ENCODE assay signal across 8 mouse cellular contexts in genomic region chr6:86527766-86528450, GRCm38 (mm10). TPM values are rescaled to one million over a fixed set of nuclear protein-coding genes. Genes with fewer than 3 reads are reported as not detected.
DNase-seq lines count a peak whose midpoint lies in the region; ATAC-seq and TF ChIP-seq lines count a peak whose summit lies in the region.

No protein-coding gene starts in this region.

- peak overlapping the region; percentile 100 for H3K27ac ChIP-seq in layer of hippocampus, adult 2 months
- peak overlapping the region; percentile 100 for H3K27ac ChIP-seq in embryonic facial prominence, embryonic 15.5 days (replicated peaks)
- no peak overlapping the region for H3K27ac ChIP-seq in limb, embryonic 11.5 days (replicated peaks; ENCODE audit: low read depth, low read length)
- H3K27ac ChIP-seq in stomach, embryonic 14.5 days (ENCODE audit: low read length): peak overlapping the region; percentile 100

- H3K36me3 ChIP-seq in embryonic facial prominence, embryonic 15.5 days: peaks cover 8% of the 10 kb centered on the region; the same call in 1 of the 2 replicates
- H3K36me3 ChIP-seq in limb, embryonic 11.5 days (ENCODE audit: control insufficient read depth, insufficient read depth, low read length): peaks cover 2% of the 10 kb centered on the region; the same call in 1 of the 2 replicates
- H3K36me3 ChIP-seq in stomach, embryonic 14.5 days (ENCODE audit: control insufficient read depth, insufficient read depth, low read length): peaks cover 16% of the 10 kb centered on the region

- TF ChIP-seq CTCF in layer of hippocampus, adult 2 months (conservative IDR thresholded peaks at IDR 0.05): no peak

- H3K9me3 ChIP-seq in embryonic facial prominence, embryonic 15.5 days (replicated peaks): no peaks in the 10 kb centered on the region
- H3K9me3 ChIP-seq in limb, embryonic 11.5 days (ENCODE audit: control insufficient read depth, low read length): no peaks in the 10 kb centered on the region
- no peaks in the 10 kb centered on the region for H3K9me3 ChIP-seq in stomach, embryonic 14.5 days (ENCODE audit: control insufficient read depth, low read depth, low read length)

- intact Hi-C loops in gastrocnemius, postnatal 36 days (cut with DNase I): no loop called here

- peaks cover 14% of the 10 kb centered on the region for H3K4me1 ChIP-seq in embryonic facial prominence, embryonic 15.5 days
- H3K4me1 ChIP-seq in limb, embryonic 11.5 days (ENCODE audit: control insufficient read depth, insufficient read depth, low read length): peaks cover 2% of the 10 kb centered on the region; the same call in 1 of the 2 replicates
- H3K4me1 ChIP-seq in stomach, embryonic 14.5 days (ENCODE audit: control insufficient read depth, insufficient read depth, low read length): 0 out of 2 replicates have a peak, but pooled peaks cover 3% of the 10 kb centered on the region

- no peak overlapping the region for H3K9ac ChIP-seq in embryonic facial prominence, embryonic 15.5 days
- no peak overlapping the region; the same call in 1 of the 2 replicates for H3K9ac ChIP-seq in limb, embryonic 11.5 days (ENCODE audit: low read length)
- no peak overlapping the region for H3K9ac ChIP-seq in stomach, embryonic 14.5 days (replicated peaks; ENCODE audit: low read depth, low read length)

- no peak for ATAC-seq in embryonic facial prominence, embryonic 15.5 days (ENCODE audit: insufficient number of reproducible peaks, low FRiP score, low TSS enrichment, low read depth)
- ATAC-seq in limb, embryonic 11.5 days (ENCODE audit: insufficient number of reproducible peaks, low FRiP score, low TSS enrichment, low read depth): no peak
- no peak for ATAC-seq in stomach, embryonic 14.5 days (ENCODE audit: insufficient number of reproducible peaks, insufficient read depth, low FRiP score, low read depth)

- peak overlapping the region; percentile 98 for H3K4me3 ChIP-seq in layer of hippocampus, adult 2 months
- H3K4me3 ChIP-seq in embryonic facial prominence, embryonic 15.5 days (replicated peaks): peak overlapping the region; percentile 86
- no peak overlapping the region for H3K4me3 ChIP-seq in limb, embryonic 11.5 days (ENCODE audit: low read depth, low read length)
- H3K4me3 ChIP-seq in stomach, embryonic 14.5 days (ENCODE audit: low read depth, low read length): peak overlapping the region; percentile 88; the same call in 1 of the 2 replicates

- 53% methylated on average over 1 of the region's 4 CpGs for WGBS in embryonic facial prominence, embryonic 15.5 days
- WGBS in limb, embryonic 11.5 days: 83% methylated on average over 2 of the region's 4 CpGs
- 89% methylated on average over 1 of the region's 4 CpGs for WGBS in stomach, embryonic 14.5 days

- H3K27me3 ChIP-seq in embryonic facial prominence, embryonic 15.5 days: no peaks in the 10 kb centered on the region
- H3K27me3 ChIP-seq in limb, embryonic 11.5 days (ENCODE audit: control insufficient read depth, insufficient read depth, low read length): no peaks in the 10 kb centered on the region
- H3K27me3 ChIP-seq in stomach, embryonic 14.5 days (ENCODE audit: control insufficient read depth, insufficient read depth, low read length): no peaks in the 10 kb centered on the region

- DNase-seq in layer of hippocampus, adult 2 months (ENCODE audit: low spot score in 2 of 2): no peak
- no peak for DNase-seq in layer of hippocampus, postnatal 36 days
- DNase-seq in limb, embryonic 11.5 days (ENCODE audit: low spot score): no peak
- no peak for DNase-seq in layer of hippocampus, adult 8-10 months (ENCODE audit: low spot score in 2 of 2)
- DNase-seq in gastrocnemius, postnatal 36 days: no peak
- no peak for DNase-seq in spleen, postnatal 4 days (ENCODE audit: low spot score in 2 of 2)

- H3K4me2 ChIP-seq in embryonic facial prominence, embryonic 15.5 days (replicated peaks): peak overlapping the region; percentile 64
- peak overlapping the region; percentile 89; the same call in 1 of the 2 replicates for H3K4me2 ChIP-seq in limb, embryonic 11.5 days (ENCODE audit: low read depth, severe bottlenecking)
- H3K4me2 ChIP-seq in stomach, embryonic 14.5 days (replicated peaks; ENCODE audit: low read depth, low read length): peak overlapping the region; percentile 74

RNA-seq across cellular contexts. Expression of gene Pcbp1, which starts 1.8 kb away (rescaled TPM):
- 100 to 1,000 TPM; 179 to 184 TPM for total RNA-seq in layer of hippocampus, adult 2 months (2021)
- total RNA-seq in layer of hippocampus, postnatal 36 days (2021): 100 to 1,000 TPM; 177 to 186 TPM
- 497 and 506 TPM in 2 replicates for polyA plus RNA-seq in embryonic facial prominence, embryonic 15.5 days (2015; fragmentation: Nextera tagmentation; extraction: Ambion mirVana)
- polyA plus RNA-seq in limb, embryonic 11.5 days (2014; fragmentation: Nextera tagmentation; extraction: Ambion mirVana): 499 and 548 TPM in 2 replicates
- 230 and 234 TPM in 2 replicates for polyA plus RNA-seq in stomach, embryonic 14.5 days (2014; fragmentation: Nextera tagmentation; extraction: Ambion mirVana)
- 100 to 1,000 TPM; 172 to 184 (median 178) TPM for total RNA-seq in layer of hippocampus, adult 8-10 months (2022)
- 100 to 1,000 TPM; 102 to 112 TPM for total RNA-seq in gastrocnemius, postnatal 36 days (2021)
